Comparison of ENCODE assay signal across 8 mouse cellular contexts in genomic region chr5:123394957-123395881, GRCm38 (mm10). TPM values are rescaled to one million over a fixed set of nuclear protein-coding genes. Genes with fewer than 3 reads are reported as not detected.
A peak's percentile ranks its signal among the peaks of the same experiment; 100 is the strongest.
DNase-seq lines count a peak whose midpoint lies in the region; ATAC-seq and TF ChIP-seq lines count a peak whose summit lies in the region.

No protein-coding gene starts in this region.

- H3K27ac ChIP-seq in ES-E14 (ENCODE audit: insufficient read depth, low read depth, low read length, poor library complexity, severe bottlenecking) (no peak overlapping the region), macrophage (peak overlapping the region; percentile 76)
- peak overlapping the region; percentile 65 for H3K27ac ChIP-seq in hindbrain, postnatal 0 days
- peak overlapping the region; percentile 90 for H3K27ac ChIP-seq in stomach, embryonic 15.5 days

- peaks cover 52% of the 10 kb centered on the region for H3K79me2 ChIP-seq in macrophage (ENCODE audit: inconsistent target)

- H3K4me3 ChIP-seq in ES-E14 (ENCODE audit: insufficient read depth in 1 of 2, low read depth in 1 of 2, low read length in 2 of 2, poor library complexity in 1 of 2, severe bottlenecking in 1 of 2): peak overlapping the region; percentile 91 to 93
- H3K4me3 ChIP-seq in hindbrain, postnatal 0 days (ENCODE audit: low read length): peak overlapping the region; percentile 68
- H3K4me3 ChIP-seq in macrophage (ENCODE audit: inconsistent target): peak overlapping the region; percentile 91
- peak overlapping the region; percentile 89 for H3K4me3 ChIP-seq in stomach, embryonic 15.5 days (replicated peaks)

- H3K4me2 ChIP-seq in hindbrain, postnatal 0 days (ENCODE audit: low read depth, low read length): peak overlapping the region; percentile 84
- H3K4me2 ChIP-seq in stomach, embryonic 15.5 days: peak overlapping the region; percentile 75

- WGBS in hindbrain, postnatal 0 days: under 1% methylated on average over 64 of the region's 65 CpGs
- under 1% methylated on average over 64 of the region's 65 CpGs for WGBS in macrophage (ENCODE audit: missing documents)
- under 1% methylated on average over 64 of the region's 65 CpGs for WGBS in stomach, embryonic 15.5 days

- no peak; the same call in 1 of the 2 replicates for TF ChIP-seq CTCF in hindbrain, postnatal 0 days (IDR thresholded peaks at IDR 0.05; ENCODE audit: low read depth)

- H3K27me3 ChIP-seq in hindbrain, postnatal 0 days (ENCODE audit: insufficient read depth, low read length): no peaks in the 10 kb centered on the region
- no peaks in the 10 kb centered on the region for H3K27me3 ChIP-seq in stomach, embryonic 15.5 days (replicated peaks)

- in situ Hi-C loops in ES-E14 (cut with MboI; ENCODE audit: low sequenced_read_pairs in 2 of 2, unreplicated experiment in 2 of 2): no loop called here

- peaks cover 5 to 12% of the 10 kb centered on the region in 2 experiments; a peak in 2 of 4 replicates for H3K4me1 ChIP-seq in ES-E14 (ENCODE audit: control insufficient read depth in 2 of 2, insufficient read depth in 2 of 2, low read length in 2 of 2, poor library complexity in 1 of 2)
- peaks cover 28% of the 10 kb centered on the region for H3K4me1 ChIP-seq in hindbrain, postnatal 0 days (ENCODE audit: insufficient read depth, low read length)
- peaks cover 28% of the 10 kb centered on the region for H3K4me1 ChIP-seq in stomach, embryonic 15.5 days

- 0 out of 2 replicates have a peak, but pooled peaks have one; percentile 34 for ATAC-seq in erythroblast, adult 5-6 weeks (replicated peaks; ENCODE audit: low FRiP score, poor library complexity, severe bottlenecking)
- peak; percentile 38; the same call in 1 of the 2 replicates for ATAC-seq in hindbrain, postnatal 0 days
- ATAC-seq in stomach, embryonic 15.5 days (ENCODE audit: insufficient read depth, low FRiP score, low read depth): 0 out of 2 replicates have a peak, but pooled peaks have one; percentile 1

- peak overlapping the region; percentile 84 for H3K9ac ChIP-seq in ES-E14 (ENCODE audit: insufficient read depth, low read depth, low read length, poor library complexity, severe bottlenecking)
- peak overlapping the region; percentile 84 for H3K9ac ChIP-seq in hindbrain, postnatal 0 days (replicated peaks; ENCODE audit: low read length)
- H3K9ac ChIP-seq in stomach, embryonic 15.5 days: peak overlapping the region; percentile 90

- intact Hi-C loops in heart, postnatal 25 days (cut with DNase I): loop anchor here (2.0 kb wide), 1 partner anchor 38 kb away; no protein-coding TSS in a partner anchor

- no peaks in the 10 kb centered on the region for H3K9me3 ChIP-seq in ES-E14 (ENCODE audit: control insufficient read depth, insufficient read depth, low read depth, low read length)
- H3K9me3 ChIP-seq in hindbrain, postnatal 0 days (ENCODE audit: low read length): no peaks in the 10 kb centered on the region
- H3K9me3 ChIP-seq in stomach, embryonic 15.5 days: no peaks in the 10 kb centered on the region

- no peaks in the 10 kb centered on the region for H3K36me3 ChIP-seq in ES-E14 (ENCODE audit: control insufficient read depth, insufficient read depth, low read length, poor library complexity, severe bottlenecking)
- H3K36me3 ChIP-seq in hindbrain, postnatal 0 days (ENCODE audit: insufficient read depth, low read length): no peaks in the 10 kb centered on the region
- no peaks in the 10 kb centered on the region for H3K36me3 ChIP-seq in macrophage (ENCODE audit: inconsistent target)
- H3K36me3 ChIP-seq in stomach, embryonic 15.5 days: no peaks in the 10 kb centered on the region

- peak; percentile 97 for DNase-seq in heart, adult 11 months
- DNase-seq in heart, postnatal 25 days (ENCODE audit: low spot score): no peak
- DNase-seq in ES-E14 (ENCODE audit: low read depth, low spot score): no peak
- peak; percentile 20 for DNase-seq in hindbrain, postnatal 0 days (ENCODE audit: low spot score)
- DNase-seq in adrenal gland, adult 18-20 months (ENCODE audit: low spot score in 2 of 2): no peak

TF ChIP-seq in ES-E14, 5 proteins besides CTCF, POLR2A, EP300 and RAD21:
- TF ChIP-seq MAFK (IDR thresholded peaks at IDR 0.05; ENCODE audit: insufficient read depth, low read depth, low read length): no peak
- no peak for TF ChIP-seq HCFC1 (IDR thresholded peaks at IDR 0.05; ENCODE audit: borderline replicate concordance, insufficient read depth, low read length)
- TF ChIP-seq CHD2 (IDR thresholded peaks at IDR 0.05; ENCODE audit: low read depth, low read length): no peak
- no peak for TF ChIP-seq ZC3H11A (IDR thresholded peaks at IDR 0.05; ENCODE audit: borderline replicate concordance, low read depth, low read length)
- no peak for TF ChIP-seq ZNF384 (IDR thresholded peaks at IDR 0.05; ENCODE audit: low read depth, low read length)

RNA-seq across cellular contexts. Expression of gene Mlxip, which starts 0.6 kb away (rescaled TPM):
- 10 to 100 TPM; 23.0 to 25.7 TPM for total RNA-seq in heart, postnatal 25 days (2021)
- total RNA-seq in ES-E14 (2012; rRNA removed): 8.0 and 8.2 TPM in 2 replicates
- total RNA-seq in erythroblast, adult 5-6 weeks (2015; ENCODE audit: low replicate concordance): 4.4 and 7.9 TPM in 2 replicates
- 1.5 and 2.5 TPM in 2 replicates for total RNA-seq in erythroblast, adult 5-6 weeks (2017; ENCODE audit: low replicate concordance)
- total RNA-seq in hindbrain, postnatal 0 days (2014; rRNA removed): 16.8 and 17.9 TPM in 2 replicates
- 8.7 and 12.5 TPM in 2 replicates for polyA plus RNA-seq in hindbrain, postnatal 0 days (2015; fragmentation: Nextera tagmentation; extraction: Ambion mirVana)
- total RNA-seq in macrophage (2018; cell fraction: chromatin; rRNA removed): 100 to 1,000 TPM in 21 of 26 experiments, 10 to 100 TPM in 5; 71.3 to 175 (median 120) TPM
- 10 to 100 TPM; 18.5 to 34.3 (median 27.3) TPM for total RNA-seq in macrophage (2018; cell fraction: cytosol; rRNA removed)
- 100 to 1,000 TPM in 6 of 26 experiments, 10 to 100 TPM in 20; 56.0 to 205 (median 84.2) TPM for total RNA-seq in macrophage (2018; cell fraction: nucleus; rRNA removed)
- 14.4 to 26.9 TPM (median 18.7 TPM) in 3 replicates for polyA plus RNA-seq in macrophage (2018)
- polyA plus RNA-seq in stomach, embryonic 15.5 days (2015; fragmentation: Nextera tagmentation; extraction: Ambion mirVana): 19.1 and 24.4 TPM in 2 replicates
- 10 to 100 TPM; 18.5 to 26.8 TPM for total RNA-seq in adrenal gland, adult 18-20 months (2021)

RNA-seq across cellular contexts. Expression of gene Bcl7a, which starts 51.6 kb away (rescaled TPM):
- total RNA-seq in heart, postnatal 25 days (2021): 1 to 10 TPM; 8.6 to 9.5 TPM
- 8.0 and 13.7 TPM in 2 replicates for total RNA-seq in ES-E14 (2012; rRNA removed)
- 3.8 and 8.3 TPM in 2 replicates for total RNA-seq in erythroblast, adult 5-6 weeks (2015; ENCODE audit: low replicate concordance)
- 3.1 and 3.3 TPM in 2 replicates for total RNA-seq in erythroblast, adult 5-6 weeks (2017; ENCODE audit: low replicate concordance)
- 42.4 and 42.6 TPM in 2 replicates for total RNA-seq in hindbrain, postnatal 0 days (2014; rRNA removed)
- 25.1 and 25.6 TPM in 2 replicates for polyA plus RNA-seq in hindbrain, postnatal 0 days (2015; fragmentation: Nextera tagmentation; extraction: Ambion mirVana)
- total RNA-seq in macrophage (2018; cell fraction: chromatin; rRNA removed): 10 to 100 TPM in 3 of 26 experiments, 1 to 10 TPM in 22, under 1 TPM in 1; 0.88 to 16.4 (median 3.6) TPM
- total RNA-seq in macrophage (2018; cell fraction: cytosol; rRNA removed): 1 to 10 TPM in 15 of 26 experiments, under 1 TPM in 11; 0.19 to 3.5 (median 1.1) TPM
- total RNA-seq in macrophage (2018; cell fraction: nucleus; rRNA removed): 10 to 100 TPM in 4 of 26 experiments, 1 to 10 TPM in 18, under 1 TPM in 4; 0.45 to 21.1 (median 3.1) TPM
- polyA plus RNA-seq in macrophage (2018): 2.2 to 3.5 TPM (median 2.3 TPM) in 3 replicates
- 19.9 and 21.0 TPM in 2 replicates for polyA plus RNA-seq in stomach, embryonic 15.5 days (2015; fragmentation: Nextera tagmentation; extraction: Ambion mirVana)
- total RNA-seq in adrenal gland, adult 18-20 months (2021): 1 to 10 TPM; 6.9 to 7.1 TPM

Comparison
In these comparisons a context has a peak if more than half of its experiments do, and no peak if none do; other contexts are left out.
1. DNase-seq: peak in heart, adult 11 months (single experiment) and hindbrain, postnatal 0 days (single experiment); none in heart, postnatal 25 days (single experiment), ES-E14 (single experiment) and adrenal gland, adult 18-20 months (0 of 2).
2. Peak in every context shown above with its lines, with median percentiles within 50 percentile points of each other: H3K4me3 ChIP-seq, H3K9ac ChIP-seq and ATAC-seq.